Mouse (Mus musculus) embryo, embryonic 10.5 days (tissue): Measurements from ENCODE around the gene Map3k14.
"Not testable (repeated sequence)": the region's sequence is repeated elsewhere in the genome, so short reads cannot be mapped to it uniquely, and the experiment has no call there.

Source experiments
- DNase-seq: peaks from one replicate; pipeline ENCODE4 v3.0.0-alpha.2; 2015; ENCODE audit warnings: low spot score

Gene Map3k14

GRCm38 (mm10) chr11:103246731-103247290 is 20.5 kb downstream of the Map3k14 start:
- no peak for DNase-seq

- DNase-seq = no peak
Observed at GRCm38 (mm10) chr11:103246081-103246730, 21.1 kb downstream of the Map3k14 start.

GRCm38 (mm10) chr11:103244856-103245255 is 22.4 kb downstream of the Map3k14 start:
- no peak for DNase-seq

- DNase-seq = no peak
Observed at GRCm38 (mm10) chr11:103240740-103241139, 26.5 kb downstream of the Map3k14 start.

GRCm38 (mm10) chr11:103237757-103238156 is 29.5 kb downstream of the Map3k14 start:
- no peak for DNase-seq

GRCm38 (mm10) chr11:103236903-103237302 is 30.4 kb downstream of the Map3k14 start:
- DNase-seq = no peak

GRCm38 (mm10) chr11:103236431-103236830 is 30.8 kb downstream of the Map3k14 start:
- no peak for DNase-seq

GRCm38 (mm10) chr11:103235702-103236101 is 31.6 kb downstream of the Map3k14 start:
- DNase-seq = no peak

- DNase-seq = no peak
Observed at GRCm38 (mm10) chr11:103234447-103234846, 32.8 kb downstream of the Map3k14 start.

- DNase-seq = peak; percentile 84
Observed at GRCm38 (mm10) chr11:103232966-103233365, 34.3 kb downstream of the Map3k14 start.

GRCm38 (mm10) chr11:103231367-103231766 is 35.9 kb downstream of the Map3k14 start:
- no peak for DNase-seq

- no peak for DNase-seq
Observed at GRCm38 (mm10) chr11:103230626-103231025, 36.6 kb downstream of the Map3k14 start.

- no peak for DNase-seq
Observed at GRCm38 (mm10) chr11:103229608-103230007, 37.7 kb downstream of the Map3k14 start.

GRCm38 (mm10) chr11:103223951-103224456 is 43.3 kb downstream of the Map3k14 start:
- no peak for DNase-seq

GRCm38 (mm10) chr11:103223444-103223843 is 43.8 kb downstream of the Map3k14 start:
- DNase-seq = no peak

- not testable (repeated sequence) for DNase-seq
Observed at GRCm38 (mm10) chr11:103222718-103223117, 44.6 kb downstream of the Map3k14 start.

- DNase-seq = no peak
Observed at GRCm38 (mm10) chr11:103221437-103221836, 45.8 kb downstream of the Map3k14 start.

- no peak for DNase-seq
Observed at GRCm38 (mm10) chr11:103219995-103220394, 47.3 kb downstream of the Map3k14 start.

GRCm38 (mm10) chr11:103219259-103219658 is 48.0 kb downstream of the Map3k14 start:
- no peak for DNase-seq

GRCm38 (mm10) chr11:103218517-103218901 is 48.8 kb downstream of the Map3k14 start:
- no peak for DNase-seq

GRCm38 (mm10) chr11:103217790-103218516 is 49.3 kb downstream of the Map3k14 start, which contains the start of gene Spata32:
TSS of gene Spata32 (minus strand) at chr11:103218432.
- peak; percentile 73 for DNase-seq

- no peak for DNase-seq
Observed at GRCm38 (mm10) chr11:103215355-103215754, 51.9 kb downstream of the Map3k14 start.

- no peak for DNase-seq
Observed at GRCm38 (mm10) chr11:103213712-103214111, 53.6 kb downstream of the Map3k14 start.
